Mouse (Mus musculus): ENCODE data around the gene Clpx. TPM values are rescaled to one million over a fixed set of nuclear protein-coding genes. Genes with fewer than 3 reads are reported as not detected.

Clpx gene
- polyA plus RNA-seq, 1 experiment from 2014 or later = 39.2 TPM

DNA sequence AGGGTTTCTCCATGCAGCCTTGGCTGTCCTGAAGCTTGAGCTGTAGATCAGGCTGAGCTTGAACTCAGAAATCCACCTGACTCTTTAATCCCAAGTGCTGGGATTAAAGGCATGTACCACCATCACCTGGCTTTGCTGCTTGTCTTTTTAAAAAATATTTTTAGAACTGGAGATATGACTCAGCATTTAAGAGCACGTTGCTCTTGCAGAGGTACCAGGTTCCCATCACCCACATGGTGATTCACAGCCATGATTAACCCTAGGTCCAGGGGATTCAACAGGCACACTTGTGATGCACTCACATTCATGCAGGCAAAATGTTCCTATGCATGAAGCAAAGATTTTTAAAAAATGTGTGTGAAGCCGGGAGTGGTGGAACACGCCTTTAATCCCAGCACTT lies 1.6 kb upstream of the Clpx start:
- POLR2A ChIA-PET = interaction anchor here (1.1 kb wide), 1 partner anchor 78 kb away, joined by 3 read pairs; no protein-coding TSS in a partner anchor
- ATAC-seq (no peak), DNase-seq (ENCODE audit: low read depth, low spot score) (no peak)
- no peaks in the 10 kb centered on the region for H3K27me3 ChIP-seq
- CTCF ChIA-PET = interaction anchor here (0.8 to 1.2 kb wide), 2 partner anchors 10 to 69 kb away, joined by 3 to 5 read pairs; no protein-coding TSS in a partner anchor
- in situ Hi-C loops (cut with MboI; ENCODE audit: low pct_unique_long_range_greater_than_20kb) = no loop called here
- TF ChIP-seq CTCF (IDR thresholded peaks at IDR 0.05) = no peak

DNA sequence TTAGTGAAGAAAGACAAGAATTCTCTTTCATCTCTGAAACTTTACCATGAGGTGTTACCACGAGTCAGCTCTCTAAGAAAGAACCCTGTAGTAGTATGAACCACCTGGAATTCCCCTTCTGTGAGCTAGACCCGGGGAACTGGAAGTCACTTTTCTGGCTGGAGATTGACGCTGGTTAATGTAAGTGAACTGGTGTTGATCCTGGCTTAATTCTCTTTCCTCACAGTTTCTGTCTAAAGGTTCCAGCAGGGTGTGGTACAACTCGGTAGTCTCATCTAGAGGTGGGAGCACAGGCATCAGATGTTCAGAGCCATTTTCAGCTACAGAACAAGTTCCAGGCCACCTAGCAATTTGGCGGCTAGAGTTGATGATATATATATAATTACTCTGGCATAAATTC lies 941 bp upstream of the Clpx start:
- CTCF ChIA-PET = interaction anchor here (0.8 to 1.2 kb wide), 2 partner anchors 11 to 69 kb away, joined by 3 to 5 read pairs; no protein-coding TSS in a partner anchor
- ATAC-seq (no peak), DNase-seq (ENCODE audit: low read depth, low spot score) (no peak)
- POLR2A ChIA-PET = interaction anchor here (0.6 to 1.1 kb wide), 2 partner anchors 79 to 90 kb away, joined by 3 to 4 read pairs; no protein-coding TSS in a partner anchor
- no peaks in the 10 kb centered on the region for H3K27me3 ChIP-seq
- in situ Hi-C loops (cut with MboI; ENCODE audit: low pct_unique_long_range_greater_than_20kb) = no loop called here
- no peak for TF ChIP-seq CTCF (IDR thresholded peaks at IDR 0.05)

DNA sequence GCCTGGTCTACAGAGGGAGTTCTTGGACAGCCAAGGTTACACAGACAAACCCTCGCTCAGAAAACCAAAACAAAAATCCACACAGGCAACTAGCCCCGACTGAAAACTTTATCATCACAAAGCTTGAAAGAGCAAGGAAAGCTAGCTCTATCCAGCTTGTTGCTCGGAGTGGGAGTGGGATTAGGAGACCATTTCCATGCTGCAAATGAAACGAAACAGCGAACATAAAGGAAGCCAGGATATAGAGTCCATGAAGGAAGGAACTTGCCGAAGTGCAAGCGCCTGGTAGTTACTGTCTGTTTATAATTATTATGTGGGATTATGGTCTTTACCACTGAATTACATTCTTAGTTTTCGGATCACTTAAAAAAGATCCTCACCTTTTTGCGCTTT lies 484 bp upstream of the Clpx start:
- no peak for ATAC-seq
- no peak for TF ChIP-seq CTCF (IDR thresholded peaks at IDR 0.05)
- no peaks in the 10 kb centered on the region for H3K27me3 ChIP-seq
- ChIA-PET POLR2A (interaction anchor here (0.6 to 1.1 kb wide), 2 partner anchors 79 to 90 kb away, joined by 3 to 4 read pairs; no protein-coding TSS in a partner anchor), CTCF (interaction anchor here (1.2 kb wide), 1 partner anchor 11 kb away, joined by 5 read pairs; no protein-coding TSS in a partner anchor)
- in situ Hi-C loops (cut with MboI; ENCODE audit: low pct_unique_long_range_greater_than_20kb) = no loop called here
- no peak for DNase-seq (ENCODE audit: low read depth, low spot score)

GRCm38 (mm10) chr9:65294716-65295378 lies 787 bp downstream of the Clpx start:
- H3K27me3 ChIP-seq = no peaks in the 10 kb centered on the region
- DNase-seq (ENCODE audit: low read depth, low spot score) (no peak), ATAC-seq (no peak)
- no peak for TF ChIP-seq CTCF (IDR thresholded peaks at IDR 0.05)
- POLR2A ChIA-PET = interaction anchor here (0.5 to 0.6 kb wide), 2 partner anchors 571 to 767 kb away, joined by 4 to 5 read pairs; no protein-coding TSS in a partner anchor
- in situ Hi-C loops (cut with MboI; ENCODE audit: low pct_unique_long_range_greater_than_20kb) = no loop called here
- CTCF ChIA-PET = no interaction called here

DNA sequence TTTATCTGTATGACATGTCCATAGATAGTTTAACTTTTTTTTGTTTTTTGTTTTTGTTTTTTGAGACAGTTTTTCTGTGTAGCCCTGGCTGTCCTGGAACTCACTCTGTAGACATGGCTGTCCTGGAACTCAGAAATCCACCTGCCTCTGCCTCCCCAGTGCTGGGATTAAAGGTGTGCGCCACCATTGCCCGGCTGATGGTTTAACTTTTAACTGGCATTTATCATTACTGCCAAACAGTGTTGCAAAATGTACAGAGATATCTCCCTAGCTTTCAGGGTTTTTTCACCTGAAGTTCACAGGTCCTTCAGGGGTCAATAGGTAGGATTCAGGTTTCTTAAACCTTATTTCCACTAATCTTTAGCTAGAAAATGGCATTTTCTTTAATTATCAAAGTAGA lies 3.0 kb downstream of the Clpx start:
- no peak for ATAC-seq
- in situ Hi-C loops (cut with MboI; ENCODE audit: low pct_unique_long_range_greater_than_20kb) = no loop called here
- POLR2A ChIA-PET = no interaction called here
- no peaks in the 10 kb centered on the region for H3K27me3 ChIP-seq
- DNase-seq (ENCODE audit: low read depth, low spot score) = no peak
- CTCF ChIA-PET = no interaction called here
- TF ChIP-seq CTCF (IDR thresholded peaks at IDR 0.05) = no peak

DNA sequence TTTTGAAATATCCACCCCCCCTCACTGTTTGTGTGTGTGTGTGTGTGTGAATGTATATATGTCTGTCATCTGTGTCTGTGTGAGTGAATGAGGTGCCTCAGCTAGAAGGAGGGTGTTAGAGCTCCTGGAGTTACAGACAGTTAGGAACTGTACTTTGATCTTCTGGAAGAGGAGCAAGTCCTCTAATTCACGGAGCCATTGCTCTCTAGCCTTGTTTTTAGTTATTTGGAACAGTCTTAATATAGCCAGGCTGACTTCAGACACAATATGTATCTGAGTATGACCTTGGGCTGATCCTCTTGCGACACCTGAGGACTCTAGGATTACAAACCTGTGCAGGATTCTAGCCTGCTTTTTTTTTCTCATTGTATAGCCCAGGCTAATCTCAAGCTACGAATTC lies 4.7 kb downstream of the Clpx start:
- DNase-seq (ENCODE audit: low read depth, low spot score) (no peak), ATAC-seq (no peak)
- H3K27me3 ChIP-seq = no peaks in the 10 kb centered on the region
- ChIA-PET POLR2A (no interaction called here), CTCF (no interaction called here)
- TF ChIP-seq CTCF (IDR thresholded peaks at IDR 0.05) = no peak
- in situ Hi-C loops (cut with MboI; ENCODE audit: low pct_unique_long_range_greater_than_20kb) = no loop called here

- POLR2A ChIA-PET = no interaction called here
- CTCF ChIA-PET = no interaction called here
- DNase-seq (ENCODE audit: low read depth, low spot score) (no peak), ATAC-seq (no peak)
- TF ChIP-seq CTCF (IDR thresholded peaks at IDR 0.05) = no peak
- in situ Hi-C loops (cut with MboI; ENCODE audit: low pct_unique_long_range_greater_than_20kb) = no loop called here
- H3K27me3 ChIP-seq = no peaks in the 10 kb centered on the region
These were observed 5.6 kb downstream of the Clpx start for GRCm38 (mm10) chr9:65299650-65300049.

GRCm38 (mm10) chr9:65302327-65302983 lies 8.4 kb downstream of the Clpx start:
- DNase-seq (ENCODE audit: low read depth, low spot score) (no peak), ATAC-seq (no peak)
- POLR2A ChIA-PET = interaction anchor here (0.6 kb wide), 1 partner anchor 294 kb away, joined by 3 read pairs; no protein-coding TSS in a partner anchor
- CTCF ChIA-PET = interaction anchor here (1.1 kb wide), 1 partner anchor 24 kb away, joined by 3 read pairs; no protein-coding TSS in a partner anchor
- in situ Hi-C loops (cut with MboI; ENCODE audit: low pct_unique_long_range_greater_than_20kb) = no loop called here
- H3K27me3 ChIP-seq = no peaks in the 10 kb centered on the region
- TF ChIP-seq CTCF (IDR thresholded peaks at IDR 0.05) = no peak

DNA sequence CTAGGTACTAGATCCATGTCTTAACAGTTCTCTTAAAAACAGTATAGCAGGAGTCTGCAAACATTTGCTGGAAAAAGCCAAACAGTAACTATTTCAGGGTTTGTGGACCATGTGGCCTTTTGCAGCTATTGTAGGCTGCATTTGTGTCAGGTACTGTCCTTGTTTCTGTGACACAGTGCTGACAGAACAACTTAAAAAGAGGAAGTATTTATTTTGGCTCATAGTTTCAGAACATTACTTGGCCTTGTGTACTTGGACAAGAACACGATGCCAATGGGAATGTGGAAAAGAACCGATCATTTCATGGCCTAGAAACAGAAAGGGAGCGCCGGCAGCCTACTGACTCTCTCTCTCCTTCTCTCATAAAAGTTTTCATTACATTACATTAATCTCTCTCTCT lies 9.5 kb downstream of the Clpx start:
- TF ChIP-seq CTCF (IDR thresholded peaks at IDR 0.05) = no peak
- ATAC-seq (no peak), DNase-seq (ENCODE audit: low read depth, low spot score) (no peak)
- ChIA-PET POLR2A (no interaction called here), CTCF (no interaction called here)
- H3K27me3 ChIP-seq = no peaks in the 10 kb centered on the region
- in situ Hi-C loops (cut with MboI; ENCODE audit: low pct_unique_long_range_greater_than_20kb) = no loop called here

DNA sequence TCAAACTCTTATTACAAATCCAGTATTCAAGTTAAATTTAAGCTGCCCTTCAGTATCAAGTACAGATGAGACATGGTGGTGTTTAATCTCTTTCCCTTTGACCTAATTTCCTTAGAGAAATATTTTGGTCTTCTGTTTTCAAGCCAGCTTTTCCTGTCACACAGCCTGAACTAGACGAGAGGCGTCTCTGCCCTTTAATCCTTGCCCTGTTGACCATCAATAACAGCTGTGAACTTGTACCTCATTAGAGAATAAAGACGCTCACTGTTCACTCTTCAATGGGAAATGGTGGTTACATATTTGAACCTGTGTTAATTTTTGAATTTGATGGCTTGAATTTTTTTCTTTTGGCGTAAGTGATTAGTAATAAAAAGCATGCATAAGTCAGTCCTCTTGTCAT lies 10.2 kb downstream of the Clpx start:
- in situ Hi-C loops (cut with MboI; ENCODE audit: low pct_unique_long_range_greater_than_20kb) = no loop called here
- DNase-seq (ENCODE audit: low read depth, low spot score) = no peak
- ChIA-PET CTCF (no interaction called here), POLR2A (no interaction called here)
- TF ChIP-seq CTCF (IDR thresholded peaks at IDR 0.05) = no peak
- no peaks in the 10 kb centered on the region for H3K27me3 ChIP-seq
- no peak for ATAC-seq

DNA sequence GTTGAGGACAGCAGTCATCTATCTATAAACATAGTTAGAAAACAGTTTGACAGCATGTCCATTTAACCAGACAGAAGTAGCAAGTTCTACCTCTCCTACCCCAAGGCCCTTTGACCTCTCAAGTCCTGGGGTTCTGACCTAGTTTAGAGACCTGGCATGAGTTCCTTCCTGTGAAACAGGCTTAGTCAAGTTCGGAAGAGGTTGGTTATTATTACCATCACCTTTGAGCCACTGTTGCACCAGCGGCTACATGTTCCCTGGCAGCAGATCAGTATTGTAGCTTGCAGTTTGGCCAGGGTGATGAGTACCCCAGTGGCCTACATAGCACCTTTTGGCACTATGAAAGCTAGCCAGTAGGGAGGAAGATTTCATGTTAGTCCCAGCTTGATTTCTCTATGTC lies 12.6 kb downstream of the Clpx start:
- DNase-seq (ENCODE audit: low read depth, low spot score) (no peak), ATAC-seq (no peak)
- ChIA-PET POLR2A (no interaction called here), CTCF (interaction anchor here (0.8 to 1.5 kb wide), 2 partner anchors 10 to 11 kb away, joined by 3 read pairs; no protein-coding TSS in a partner anchor)
- in situ Hi-C loops (cut with MboI; ENCODE audit: low pct_unique_long_range_greater_than_20kb) = no loop called here
- no peak for TF ChIP-seq CTCF (IDR thresholded peaks at IDR 0.05)
- H3K27me3 ChIP-seq = no peaks in the 10 kb centered on the region
